Mouse (Mus musculus): ENCODE data around the gene Plekha5.

DNA sequence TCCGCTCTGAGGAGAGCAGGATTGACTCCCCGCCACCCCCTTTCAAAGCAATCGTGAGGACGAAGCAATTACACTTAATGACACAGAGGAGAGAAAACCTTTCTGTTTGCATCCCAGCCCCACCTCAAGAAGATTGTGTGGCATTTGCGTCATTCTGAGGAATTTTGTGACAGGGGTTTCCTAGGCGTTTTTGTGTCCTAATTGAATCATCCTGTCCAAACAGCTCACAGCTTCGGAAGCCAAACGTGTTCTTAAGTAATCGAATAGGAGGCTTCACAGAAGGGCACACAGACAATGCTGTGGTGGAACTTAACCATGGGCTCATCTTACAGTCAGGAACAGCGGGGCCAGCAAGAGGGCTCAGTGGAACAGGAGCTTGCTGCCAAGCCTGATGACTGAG lies 182.7 kb downstream of the Plekha5 start:
- TF ChIP-seq CTCF (IDR thresholded peaks at IDR 0.05; ENCODE audit: low read depth): no peak
- no peak for TF ChIP-seq EP300 (IDR thresholded peaks at IDR 0.05; ENCODE audit: low read depth)

Measured in liver, postnatal 0 days (tissue).